Mouse (Mus musculus): Measurements from ENCODE around the gene Epb42.

- TF ChIP-seq POLR2A (IDR thresholded peaks at IDR 0.05; ENCODE audit: borderline replicate concordance, insufficient read depth, low read length) = no peak
- TF ChIP-seq CTCF (IDR thresholded peaks at IDR 0.05; ENCODE audit: borderline replicate concordance, insufficient read depth, low read depth, low read length) = no peak
These were observed 20.6 kb downstream of the Epb42 start for GRCm38 (mm10) chr2:121016226-121016625.
